Comparison of ENCODE assay signal across 29 mouse cellular contexts in the genomic region with DNA sequence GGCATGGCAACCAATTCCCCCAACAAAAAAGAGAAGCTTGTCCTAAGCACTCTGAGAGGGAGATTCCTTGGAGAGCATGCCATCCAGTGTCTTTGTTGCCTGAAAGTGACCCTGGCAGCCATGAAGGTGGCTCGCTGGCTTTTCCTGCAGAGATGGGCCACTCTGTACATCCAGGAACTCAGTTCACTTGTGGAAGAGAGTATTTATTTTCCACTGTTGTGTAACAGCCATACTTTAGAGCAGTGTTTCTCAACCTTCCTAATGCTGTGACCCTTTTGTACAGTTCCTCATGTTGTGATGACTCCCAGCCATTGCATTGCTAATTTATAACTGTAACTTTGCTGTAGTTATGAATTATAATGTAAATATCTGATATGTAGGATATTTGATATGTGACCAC. TPM values are rescaled to one million over a fixed set of nuclear protein-coding genes. Genes with fewer than 3 reads are reported as not detected.
"Had no signal": no experiment of that assay in that cellular context is flagged by ENCODE, and none has a peak within 500 bp of the region (broad histone marks: within the 10 kb centered on the region; RNA-seq: fewer than 3 reads in every experiment).

No protein-coding gene starts in this region.

- H3K4me1 ChIP-seq: limb, embryonic 10.5 days; limb, embryonic 13.5 days; liver, embryonic 13.5 days; midbrain, embryonic 13.5 days; stomach, embryonic 15.5 days had no signal

- ATAC-seq: intestine, embryonic 15.5 days; midbrain, embryonic 13.5 days; midbrain, embryonic 16.5 days had no signal

- H3K27ac ChIP-seq: intestine, embryonic 15.5 days; limb, embryonic 10.5 days; limb, embryonic 13.5 days; liver, embryonic 13.5 days; midbrain, embryonic 10.5 days; midbrain, embryonic 13.5 days; stomach, embryonic 15.5 days had no signal

- DNase-seq: kidney, adult 11 months; kidney, adult 8-10 months; kidney, postnatal 14 days; kidney, postnatal 4 days; liver, embryonic 13.5 days; lung, adult 2 months; right cerebral cortex, adult 18-20 months; right cerebral cortex, postnatal 14 days; right cerebral cortex, postnatal 4 days; spleen, adult 18-20 months; thymus, postnatal 36 days had no signal

- H3K4me3 ChIP-seq: intestine, embryonic 15.5 days; limb, embryonic 10.5 days; limb, embryonic 13.5 days; liver, embryonic 13.5 days; megakaryocyte, embryonic 14.5 days; midbrain, embryonic 10.5 days; midbrain, embryonic 13.5 days; stomach, embryonic 15.5 days had no signal

RNA-seq across cellular contexts. Expression of a gene that starts 2.6 kb away (rescaled TPM):
- total RNA-seq: left cerebral cortex, adult 18-20 months; left cerebral cortex, postnatal 25 days; liver, adult 2 months had no signal
- polyA plus RNA-seq: kidney, embryonic 16.5 days; limb, embryonic 10.5 days; limb, embryonic 13.5 days; liver, adult 2 months; liver, embryonic 13.5 days; lung, adult 2 months; lung, embryonic 16.5 days; midbrain, embryonic 10.5 days; midbrain, embryonic 13.5 days; neural tube, embryonic 11.5 days had no signal

RNA-seq across cellular contexts. Expression of a gene that starts 30.1 kb away (rescaled TPM):
- polyA plus RNA-seq: liver, adult 2 months; liver, embryonic 13.5 days; liver, embryonic 16.5 days; lung, adult 2 months; stomach, embryonic 15.5 days had no signal

RNA-seq across cellular contexts. Expression of a gene that starts 53.1 kb away (rescaled TPM):
- total RNA-seq: layer of hippocampus, adult 18-20 months; layer of hippocampus, postnatal 25 days; left cerebral cortex, adult 18-20 months; left cerebral cortex, postnatal 25 days; liver, adult 2 months had no signal
- polyA plus RNA-seq: kidney, embryonic 16.5 days; limb, embryonic 10.5 days; limb, embryonic 13.5 days; liver, adult 2 months; liver, embryonic 13.5 days; liver, embryonic 16.5 days; lung, embryonic 16.5 days; midbrain, embryonic 10.5 days; midbrain, embryonic 13.5 days; midbrain, embryonic 16.5 days; neural tube, embryonic 11.5 days; neural tube, embryonic 14.5 days had no signal
